Mouse (Mus musculus): ENCODE results near the gene 1700029I15Rik.

- TF ChIP-seq CTCF (conservative IDR thresholded peaks at IDR 0.05; ENCODE audit: insufficient read depth, insufficient read length, low read depth, low read length) = no peak
- no peak for TF ChIP-seq POLR2A (IDR thresholded peaks at IDR 0.05; ENCODE audit: low read depth, low read length)
Measured at GRCm38 (mm10) chr2:92380495-92381050, 1.8 kb upstream of the 1700029I15Rik start.

Measured in kidney, adult 2 months (tissue).